Mouse (Mus musculus): ENCODE measurements around the gene Olfr452.

GRCm38 (mm10) chr6:42790949-42791556 is 6.2 kb downstream of the Olfr452 start:
- TF ChIP-seq CTCF (IDR thresholded peaks at IDR 0.05; ENCODE audit: control insufficient read depth, insufficient read depth, insufficient replicate concordance, low read depth, low read length) = no peak
- TF ChIP-seq POLR2A (IDR thresholded peaks at IDR 0.05; ENCODE audit: control insufficient read depth, low read depth, low read length) = no peak

All from testis, adult 2 months (tissue).